Mouse (Mus musculus) limb, embryonic 14.5 days (tissue): ENCODE measurements around the gene Mapk13. TPM values are rescaled to one million over a fixed set of nuclear protein-coding genes. Genes with fewer than 3 reads are reported as not detected.

ENCODE experiments used
- ATAC-seq: fragments of 200-750 bp; cut with Nextera tagmentation; 2 replicates; pipeline ENCODE4 v1.8.0; 2017; ENCODE audit warnings: low read depth, moderate number of reproducible peaks, moderate TSS enrichment; ENCODE audit not compliant: low FRiP score
- DNase-seq: peaks from one replicate; pipeline ENCODE4 v3.0.0-alpha.2; 2015; ENCODE audit warnings: low spot score
- H3K27ac ChIP-seq: fragments of 300-500 bp; sonication (generic); replicated peaks from 2 replicates; pipeline ENCODE4 v1.5.1; 2014; ENCODE audit warnings: low read depth, mild to moderate bottlenecking, low read length, moderate library complexity, mixed read lengths
- H3K27me3 ChIP-seq: fragments of 300-500 bp; sonication (generic); 2 replicates; pipeline ENCODE4 v1.6.1; 2014; ENCODE audit warnings: low read length, mixed read lengths; ENCODE audit not compliant: control insufficient read depth, insufficient read depth
- H3K36me3 ChIP-seq: fragments of 300-500 bp; sonication (generic); 2 replicates; pipeline ENCODE4 v1.6.1; 2014; ENCODE audit warnings: mild to moderate bottlenecking, low read length, moderate library complexity, mixed read lengths; ENCODE audit not compliant: control insufficient read depth, insufficient read depth
- H3K4me1 ChIP-seq: fragments of 300-500 bp; sonication (generic); 2 replicates; pipeline ENCODE4 v1.6.1; 2014; ENCODE audit warnings: antibody characterized with exemption, low read length, mixed read lengths; ENCODE audit not compliant: control insufficient read depth, insufficient read depth
- H3K4me2 ChIP-seq: fragments of 300-500 bp; sonication (generic); replicated peaks from 2 replicates; pipeline ENCODE4 v1.6.1; 2014; ENCODE audit warnings: low read depth, mild to moderate bottlenecking, low read length, moderate library complexity; ENCODE audit not compliant: severe bottlenecking
- H3K4me3 ChIP-seq: fragments of 300-500 bp; sonication (generic); replicated peaks from 2 replicates; pipeline ENCODE4 v1.5.1; 2014; ENCODE audit warnings: low read length
- H3K9ac ChIP-seq: fragments of 300-500 bp; sonication (generic); 2 replicates; pipeline ENCODE4 v1.6.1; 2014; ENCODE audit warnings: mild to moderate bottlenecking, low read depth, low read length, moderate library complexity; ENCODE audit not compliant: severe bottlenecking
- H3K9me3 ChIP-seq: fragments of 300-500 bp; sonication (generic); 2 replicates; pipeline ENCODE4 v1.6.1; 2016; ENCODE audit warnings: low read length; ENCODE audit not compliant: control insufficient read depth
- POLR2A ChIP-seq: fragments of 200-500 bp; IDR thresholded peaks from 2 replicates; pipeline ENCODE4 v1.8.0; 2012; ENCODE audit warnings: inconsistent platforms, mild to moderate bottlenecking, moderate library complexity, borderline replicate concordance; ENCODE audit not compliant: insufficient read depth, insufficient read length; ENCODE audit errors: extremely low read depth
- WGBS: fragments of 180-500 bp; shearing (Covaris S2); extraction: QIAGEN DNeasy Blood & Tissue Kit; methylation state at CpG from one replicate; pipeline ENCODE4 v1.1.7; 2014; 5-methylcytosine and 5-hydroxymethylcytosine counted together
- polyA plus RNA-seq, 2 experiments: library from polyadenylated mRNA; depleted of rRNA in 1 of 2; stranded (reverse) in 1 of 2; unstranded in 1 of 2; fragments of >200 nt; fragmentation: Nextera tagmentation in 1 of 2; extraction: Ambion mirVana in 1 of 2; gene quantifications; 2 replicates each; pipeline versions ENCODE4 v1.2.1 to v1.2.3; 2012 to 2014

The Mapk13 gene
- polyA plus RNA-seq, 2 experiments: 39.4 to 55.6 TPM

- Histone ChIP-seq H3K4me1 (peaks cover 7% of the 10 kb centered on the region; the same call in 1 of the 2 replicates), H3K27me3 (no peaks in the 10 kb centered on the region), H3K4me2 (no peak overlapping the region), H3K9ac (no peak overlapping the region), H3K9me3 (no peaks in the 10 kb centered on the region), H3K36me3 (peaks cover 67% of the 10 kb centered on the region), H3K27ac (no peak overlapping the region), H3K4me3 (no peak overlapping the region)
- no peak for TF ChIP-seq POLR2A
- ATAC-seq (no peak), DNase-seq (no peak)
- WGBS: 95% methylated on average over 19 of the region's 19 CpGs
These were observed 37.7 kb downstream of the Mapk13 start for GRCm38 (mm10) chr17:28806770-28807169.

GRCm38 (mm10) chr17:28808714-28809113 lies 39.6 kb downstream of the Mapk13 start:
- no peak for ATAC-seq
- no peak overlapping the region for H3K4me3 ChIP-seq
- H3K27ac ChIP-seq: no peak overlapping the region
- TF ChIP-seq POLR2A: no peak
- H3K4me1 ChIP-seq: no peaks in the 10 kb centered on the region
- WGBS: 95% methylated on average over 8 of the region's 8 CpGs
- no peaks in the 10 kb centered on the region for H3K27me3 ChIP-seq
- no peaks in the 10 kb centered on the region for H3K9me3 ChIP-seq
- no peak overlapping the region for H3K4me2 ChIP-seq
- peaks cover 84% of the 10 kb centered on the region for H3K36me3 ChIP-seq
- H3K9ac ChIP-seq: no peak overlapping the region
- no peak for DNase-seq

DNA sequence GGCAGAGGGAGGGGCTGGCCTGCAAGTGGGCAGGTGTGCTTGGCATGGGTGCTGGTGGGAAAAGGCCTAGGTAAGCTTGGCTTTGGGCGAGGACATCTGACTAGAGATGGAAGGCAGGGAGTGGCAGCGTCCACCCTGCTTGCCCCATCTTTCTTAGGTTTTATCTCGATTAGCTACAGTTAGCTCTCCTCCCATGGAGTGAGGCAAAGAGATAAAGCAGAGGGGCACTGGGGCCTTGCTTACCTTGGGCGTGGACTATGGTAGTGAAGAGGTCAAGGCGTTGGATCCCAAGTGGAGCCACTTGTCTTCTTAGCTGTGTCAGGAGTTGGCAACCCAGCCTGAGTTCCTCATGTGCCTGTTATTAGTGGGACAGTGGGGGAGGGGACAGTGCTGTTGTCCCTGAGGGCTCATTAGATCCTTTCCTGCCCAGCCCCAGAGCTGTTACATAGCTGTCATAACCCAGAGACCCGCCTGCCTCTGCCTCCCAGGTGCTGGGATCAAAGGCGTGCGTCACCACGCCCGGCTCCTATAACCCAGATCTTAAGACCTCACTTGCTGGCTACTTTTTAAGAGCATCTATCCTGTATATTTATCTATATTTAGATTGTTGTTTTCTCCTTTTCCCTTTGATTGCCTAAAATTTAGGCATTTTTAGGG lies 40.2 kb downstream of the Mapk13 start:
- H3K36me3 ChIP-seq: peaks cover 90% of the 10 kb centered on the region
- no peaks in the 10 kb centered on the region for H3K4me1 ChIP-seq
- no peak overlapping the region for H3K4me3 ChIP-seq
- H3K27me3 ChIP-seq: no peaks in the 10 kb centered on the region
- 96% methylated on average over 10 of the region's 10 CpGs for whole genome bisulfite sequencing
- ATAC-seq: no peak
- no peak for TF ChIP-seq POLR2A
- H3K27ac ChIP-seq: no peak overlapping the region
- H3K4me2 ChIP-seq: no peak overlapping the region
- DNase-seq: no peak
- H3K9ac ChIP-seq: no peak overlapping the region
- H3K9me3 ChIP-seq: no peaks in the 10 kb centered on the region

GRCm38 (mm10) chr17:28812345-28812744 lies 43.2 kb downstream of the Mapk13 start:
- Histone ChIP-seq H3K4me2 (no peak overlapping the region), H3K9me3 (no peaks in the 10 kb centered on the region), H3K9ac (no peak overlapping the region), H3K27ac (no peak overlapping the region), H3K27me3 (no peaks in the 10 kb centered on the region), H3K36me3 (peaks cover 93% of the 10 kb centered on the region), H3K4me3 (no peak overlapping the region), H3K4me1 (no peaks in the 10 kb centered on the region)
- WGBS: 94% methylated on average over 10 of the region's 10 CpGs
- no peak for TF ChIP-seq POLR2A
- ATAC-seq (no peak), DNase-seq (no peak)

- H3K36me3 ChIP-seq: peaks cover 95% of the 10 kb centered on the region
- no peak for DNase-seq
These were observed 45.5 kb downstream of the Mapk13 start for GRCm38 (mm10) chr17:28814529-28815097.

More at GRCm38 (mm10) chr17:28814529-28815097, 45.5 kb downstream of the Mapk13 start:
- TF ChIP-seq POLR2A: no peak
- Histone ChIP-seq H3K9ac (no peak overlapping the region), H3K9me3 (no peaks in the 10 kb centered on the region), H3K4me1 (no peaks in the 10 kb centered on the region), H3K27ac (no peak overlapping the region), H3K4me3 (no peak overlapping the region), H3K4me2 (no peak overlapping the region), H3K27me3 (no peaks in the 10 kb centered on the region)
- WGBS: 91% methylated on average over 18 of the region's 18 CpGs
- no peak for ATAC-seq
